Mouse (Mus musculus) CH12.LX (cell line): Measurements from ENCODE around the gene Lats1. TPM values are rescaled to one million over a fixed set of nuclear protein-coding genes. Genes with fewer than 3 reads are reported as not detected.

ENCODE experiments used
- DNase-seq: peaks from one replicate; pipeline ENCODE4 v3.0.0-alpha.2; 2013; ENCODE audit errors: extremely low read depth
- H3K27ac ChIP-seq: 2 replicates; pipeline ENCODE4 v1.5.1; 2012; ENCODE audit warnings: low read depth, mild to moderate bottlenecking, control low read depth, moderate library complexity; ENCODE audit not compliant: insufficient read depth
- H3K27me3 ChIP-seq: replicated peaks from 2 replicates; pipeline ENCODE3; 2012; ENCODE audit warnings: inconsistent platforms
- H3K36me3 ChIP-seq, 2 experiments: replicated peaks in 1 of 2; 2 replicates each; pipeline versions ENCODE3 to v1.6.1; 2012; ENCODE audit warnings: inconsistent platforms in 1 of 2, low read length in 1 of 2, mild to moderate bottlenecking in 1 of 2, mixed read lengths in 1 of 2, moderate library complexity in 1 of 2; ENCODE audit not compliant: control insufficient read depth in 1 of 2, insufficient read depth in 1 of 2
- H3K4me1 ChIP-seq, 2 experiments: 2 replicates each; pipeline ENCODE4 v1.6.1; 2012; ENCODE audit warnings: inconsistent platforms in 1 of 2, moderate library complexity in 1 of 2; ENCODE audit not compliant: insufficient read depth in 2 of 2, control insufficient read depth in 1 of 2
- H3K4me2 ChIP-seq: 2 replicates; pipeline ENCODE4 v1.6.1; 2012; ENCODE audit warnings: low read depth, mild to moderate bottlenecking, control low read depth; ENCODE audit not compliant: poor library complexity, insufficient read depth, severe bottlenecking
- H3K4me3 ChIP-seq, 3 experiments: fragments of 150-350 bp in 1 of 3; sonication (generic) in 1 of 3; replicated peaks in 1 of 3; 2 replicates each; pipeline versions ENCODE3 to v1.5.1; 2011 to 2012; ENCODE audit warnings: low read depth in 2 of 3, low read length in 2 of 3, mild to moderate bottlenecking in 2 of 3, moderate library complexity in 2 of 3, control low read depth in 1 of 3, improper control_type of control experiment in 1 of 3, inconsistent platforms in 1 of 3, mixed read lengths in 1 of 3; ENCODE audit not compliant: poor library complexity in 1 of 3
- H3K79me2 ChIP-seq: replicated peaks from 2 replicates; pipeline ENCODE4 v1.6.1; 2012; ENCODE audit warnings: mild to moderate bottlenecking, moderate library complexity; ENCODE audit not compliant: control insufficient read depth, poor library complexity, insufficient read depth, severe bottlenecking; ENCODE audit errors: extremely low read depth
- H3K9ac ChIP-seq: 2 replicates; pipeline ENCODE4 v1.6.1; 2012; ENCODE audit warnings: low read depth, mild to moderate bottlenecking, control low read depth, moderate library complexity; ENCODE audit not compliant: insufficient read depth
- H3K9me3 ChIP-seq: replicated peaks from 2 replicates; pipeline ENCODE3; 2012; ENCODE audit warnings: low read length, inconsistent platforms, mixed read lengths
- BHLHE40 ChIP-seq: IDR thresholded peaks from 2 replicates; pipeline ENCODE4 v1.6.1; 2011; ENCODE audit warnings: mild to moderate bottlenecking, low read depth, low read length, improper control_type of control experiment
- CHD1 ChIP-seq: IDR thresholded peaks from 2 replicates; pipeline ENCODE4 v1.6.1; 2012; ENCODE audit warnings: low read depth, low read length, improper control_type of control experiment, inconsistent platforms
- CHD2 ChIP-seq: IDR thresholded peaks from 2 replicates; pipeline ENCODE4 v1.6.1; 2011; ENCODE audit warnings: low read length, improper control_type of control experiment
- CTCF ChIP-seq, 2 experiments: IDR thresholded peaks in 1 of 2; conservative IDR thresholded peaks in 1 of 2; 2 replicates each; pipeline ENCODE4 v1.5.1; 2011 to 2012; ENCODE audit warnings: low read depth in 2 of 2, low read length in 2 of 2, improper control_type of control experiment in 1 of 2, inconsistent platforms in 1 of 2, mild to moderate bottlenecking in 1 of 2, moderate library complexity in 1 of 2
- E2F4 ChIP-seq: IDR thresholded peaks from 2 replicates; pipeline ENCODE4 v1.6.1; 2011; ENCODE audit warnings: low read depth, low read length, improper control_type of control experiment; ENCODE audit not compliant: insufficient replicate concordance
- ELF1 ChIP-seq: IDR thresholded peaks from 2 replicates; pipeline ENCODE4 v1.6.1; 2014; ENCODE audit warnings: low read depth, mild to moderate bottlenecking, inconsistent platforms, low read length, improper control_type of control experiment
- EP300 ChIP-seq: IDR thresholded peaks from 2 replicates; pipeline ENCODE4 v1.6.1; 2011; ENCODE audit warnings: low read length, improper control_type of control experiment
- ETS1 ChIP-seq: conservative IDR thresholded peaks from 2 replicates; pipeline ENCODE4 v1.6.1; 2012; ENCODE audit warnings: low read depth, mild to moderate bottlenecking, inconsistent platforms, low read length, improper control_type of control experiment, moderate library complexity
- GABPA ChIP-seq: IDR thresholded peaks from 2 replicates; pipeline ENCODE4 v1.6.1; 2012; ENCODE audit warnings: low read depth, low read length, improper control_type of control experiment, inconsistent platforms; ENCODE audit not compliant: insufficient replicate concordance
- HCFC1 ChIP-seq: IDR thresholded peaks from 2 replicates; pipeline ENCODE4 v1.6.1; 2012; ENCODE audit warnings: low read depth, mild to moderate bottlenecking, inconsistent platforms, low read length, improper control_type of control experiment
- IRF4 ChIP-seq: IDR thresholded peaks from 2 replicates; pipeline ENCODE4 v1.6.1; 2014; ENCODE audit warnings: low read depth, mild to moderate bottlenecking, inconsistent platforms, low read length, improper control_type of control experiment
- JUN ChIP-seq: IDR thresholded peaks from 2 replicates; pipeline ENCODE4 v1.6.1; 2011; ENCODE audit warnings: low read depth, mild to moderate bottlenecking, low read length, improper control_type of control experiment, moderate library complexity; ENCODE audit not compliant: insufficient read depth
- JUND ChIP-seq: conservative IDR thresholded peaks from 2 replicates; pipeline ENCODE4 v1.6.1; 2011; ENCODE audit warnings: low read depth, low read length, improper control_type of control experiment
- KAT2A ChIP-seq: IDR thresholded peaks from 2 replicates; pipeline ENCODE4 v1.6.1; 2012; ENCODE audit warnings: low read length, improper control_type of control experiment, inconsistent platforms; ENCODE audit not compliant: insufficient replicate concordance
- MAFK ChIP-seq: IDR thresholded peaks from 2 replicates; pipeline ENCODE4 v1.6.1; 2011; ENCODE audit warnings: low read length, improper control_type of control experiment; ENCODE audit not compliant: insufficient replicate concordance
- MAX ChIP-seq: IDR thresholded peaks from 2 replicates; pipeline ENCODE4 v1.6.1; 2011; ENCODE audit warnings: low read length, improper control_type of control experiment
- MAZ ChIP-seq: IDR thresholded peaks from 2 replicates; pipeline ENCODE4 v1.6.1; 2012; ENCODE audit warnings: low read depth, mild to moderate bottlenecking, inconsistent platforms, low read length, improper control_type of control experiment, moderate library complexity
- MEF2A ChIP-seq: IDR thresholded peaks from 2 replicates; pipeline ENCODE4 v1.6.1; 2014; ENCODE audit warnings: low read depth, mild to moderate bottlenecking, inconsistent platforms, low read length, improper control_type of control experiment, borderline replicate concordance
- MXI1 ChIP-seq: IDR thresholded peaks from 2 replicates; pipeline ENCODE4 v1.6.1; 2011; ENCODE audit warnings: mild to moderate bottlenecking, low read depth, low read length, improper control_type of control experiment
- MYC ChIP-seq: IDR thresholded peaks from 2 replicates; pipeline ENCODE4 v1.6.1; 2011; ENCODE audit warnings: low read depth, mild to moderate bottlenecking, improper control_type of control experiment, low read length
- NELFE ChIP-seq: IDR thresholded peaks from 2 replicates; pipeline ENCODE4 v1.6.1; 2011; ENCODE audit warnings: low read depth, low read length, improper control_type of control experiment
- NRF1 ChIP-seq: IDR thresholded peaks from 2 replicates; pipeline ENCODE4 v1.6.1; 2014; ENCODE audit warnings: low read depth, mild to moderate bottlenecking, inconsistent platforms, low read length, improper control_type of control experiment, moderate library complexity
- PAX5 ChIP-seq: IDR thresholded peaks from 2 replicates; pipeline ENCODE4 v1.6.1; 2012; ENCODE audit warnings: low read length, inconsistent platforms, mixed read lengths
- POLR2A ChIP-seq: IDR thresholded peaks from 2 replicates; pipeline ENCODE4 v1.6.1; 2011; ENCODE audit warnings: low read depth, mild to moderate bottlenecking, improper control_type of control experiment, low read length
- POLR2AphosphoS2 ChIP-seq: IDR thresholded peaks from 2 replicates; pipeline ENCODE4 v1.6.1; 2011; ENCODE audit warnings: low read depth, low read length, improper control_type of control experiment
- RAD21 ChIP-seq: IDR thresholded peaks from 2 replicates; pipeline ENCODE4 v1.6.1; 2011; ENCODE audit warnings: low read depth, mild to moderate bottlenecking, low read length, improper control_type of control experiment, moderate library complexity
- RCOR1 ChIP-seq: conservative IDR thresholded peaks from 2 replicates; pipeline ENCODE4 v1.6.1; 2012; ENCODE audit warnings: low read depth, mild to moderate bottlenecking, inconsistent platforms, low read length, improper control_type of control experiment
- SIN3A ChIP-seq: IDR thresholded peaks from 2 replicates; pipeline ENCODE4 v1.6.1; 2012; ENCODE audit warnings: low read length, improper control_type of control experiment, inconsistent platforms
- SMC3 ChIP-seq: IDR thresholded peaks from 2 replicates; pipeline ENCODE4 v1.6.1; 2011; ENCODE audit warnings: low read depth, low read length, improper control_type of control experiment
- TBP ChIP-seq: conservative IDR thresholded peaks from 2 replicates; pipeline ENCODE4 v1.6.1; 2011; ENCODE audit warnings: low read depth, low read length, improper control_type of control experiment
- TCF12 ChIP-seq: IDR thresholded peaks from 2 replicates; pipeline ENCODE4 v1.6.1; 2014; ENCODE audit warnings: low read depth, mild to moderate bottlenecking, inconsistent platforms, low read length, improper control_type of control experiment
- UBTF ChIP-seq: IDR thresholded peaks from 2 replicates; pipeline ENCODE4 v1.6.1; 2012; ENCODE audit warnings: low read depth, mild to moderate bottlenecking, inconsistent platforms, low read length, improper control_type of control experiment, moderate library complexity
- USF1 ChIP-seq: IDR thresholded peaks from 2 replicates; pipeline ENCODE4 v1.6.1; 2014; ENCODE audit warnings: low read depth, mild to moderate bottlenecking, inconsistent platforms, low read length, improper control_type of control experiment
- USF2 ChIP-seq: conservative IDR thresholded peaks from 2 replicates; pipeline ENCODE4 v1.6.1; 2011; ENCODE audit warnings: low read depth, low read length, improper control_type of control experiment
- ZC3H11A ChIP-seq: IDR thresholded peaks from 2 replicates; pipeline ENCODE4 v1.6.1; 2012; ENCODE audit warnings: low read depth, mild to moderate bottlenecking, inconsistent platforms, low read length, improper control_type of control experiment
- ZKSCAN1 ChIP-seq: IDR thresholded peaks from 2 replicates; pipeline ENCODE4 v1.6.1; 2012; ENCODE audit warnings: low read depth, inconsistent platforms, low read length, improper control_type of control experiment, borderline replicate concordance
- ZMIZ1 ChIP-seq: IDR thresholded peaks from 2 replicates; pipeline ENCODE4 v1.6.1; 2012; ENCODE audit warnings: low read depth, mild to moderate bottlenecking, inconsistent platforms, low read length, improper control_type of control experiment
- ZNF384 ChIP-seq: IDR thresholded peaks from 2 replicates; pipeline ENCODE4 v1.6.1; 2012; ENCODE audit warnings: low read depth, low read length, improper control_type of control experiment, inconsistent platforms
- dilution Hi-C: fragments of 300-500 bp; cut with MboI; formaldehyde crosslinking; loops from 2 replicates; pipeline ENCODE4 v1.14.3; 2020; ENCODE audit warnings: low sequenced_read_pairs; ENCODE audit not compliant: extremely low pct_unique_long_range_greater_than_20kb, extremely low pct_ligation_motif_present
- in situ Hi-C: fragments of 300-500 bp; cut with MboI; formaldehyde crosslinking; loops from 3 replicates; pipeline ENCODE4 v1.14.3; 2019; ENCODE audit warnings: low sequenced_read_pairs, low pct_ligation_motif_present, low pct_unique_long_range_greater_than_20kb, mixed read lengths
- polyA plus RNA-seq: library from polyadenylated mRNA; unstranded; fragments of >175 nt; gene quantifications from 2 replicates; pipeline ENCODE4 v1.2.1, GENCODE M21; 2012; ENCODE audit warnings: low read depth; ENCODE audit not compliant: insufficient read length
- total RNA-seq, 2 experiments: library from RNA; depleted of rRNA; stranded (reverse); fragments of 300-350 nt in 1 of 2; fragments of >200 nt in 1 of 2; gene quantifications; 2 replicates each; pipeline ENCODE4 v1.2.3; 2012 to 2014

Gene Lats1
- total and polyA plus RNA-seq, 3 experiments, result 8.5 to 13.4 (median 12.3) TPM

DNA sequence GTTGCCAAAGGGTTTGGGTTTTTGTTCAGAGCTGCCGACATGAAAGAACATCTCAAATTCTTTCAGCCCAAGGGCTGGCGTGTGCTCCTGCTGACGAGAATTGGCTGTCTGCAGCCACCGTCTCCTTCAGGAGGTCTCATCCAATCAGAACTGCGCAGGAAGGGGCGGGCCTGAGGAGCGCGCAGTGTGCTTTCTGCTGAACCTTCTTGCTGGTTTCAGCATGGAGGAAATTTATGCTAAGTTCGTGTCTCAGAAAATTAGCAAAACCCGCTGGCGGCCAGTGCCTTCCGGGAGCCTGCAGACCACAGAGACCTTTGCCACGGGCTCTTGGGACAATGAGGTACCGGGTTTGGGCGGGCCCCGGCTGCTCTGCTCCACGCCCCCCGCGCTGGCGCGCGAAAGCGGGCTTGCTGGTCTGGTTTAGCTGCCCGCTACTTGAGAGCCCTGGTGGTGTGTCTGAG is 13.6 kb upstream of the Lats1 start, which contains the start of gene Nup43:
TSS of gene Nup43 (plus strand) at position 162 of the 461 bp plus-strand sequence.
- H3K9me3 ChIP-seq, result no peaks in the 10 kb centered on the region
- H3K36me3 ChIP-seq, result peaks cover 18 to 31% of the 10 kb centered on the region in 2 experiments
- in situ Hi-C loops (no loop called here), dilution Hi-C loops (no loop called here)
- peaks cover 3 to 14% of the 10 kb centered on the region in 2 experiments; a peak in 2 of 4 replicates for H3K4me1 ChIP-seq
- TF ChIP-seq TBP, result peak; percentile 67
- TF ChIP-seq POLR2A, result peak; percentile 82
- no peak; the same call in 1 of the 2 replicates for TF ChIP-seq JUND
- TF ChIP-seq IRF4, result 0 out of 2 replicates have a peak, but pooled peaks have one; percentile 11
- no peak for TF ChIP-seq CTCF (conservative IDR thresholded peaks at IDR 0.05 in 1 of 2, IDR thresholded peaks at IDR 0.05 in 1 of 2; ENCODE audit: low read depth in 2 of 2, low read length in 2 of 2)
- no peak; the same call in 1 of the 2 replicates for TF ChIP-seq BHLHE40
- peak; percentile 82 for TF ChIP-seq POLR2AphosphoS2
- TF ChIP-seq JUN, result no peak
- TF ChIP-seq ZKSCAN1, result no peak
- peak; percentile 38; the same call in 1 of the 2 replicates for TF ChIP-seq MAZ
- TF ChIP-seq NELFE, result peak; percentile 73; the same call in 1 of the 2 replicates
- no peak for TF ChIP-seq USF2
- no peak for TF ChIP-seq USF1
- TF ChIP-seq ZNF384, result peak; percentile 24; the same call in 1 of the 2 replicates
- peak; percentile 81 for TF ChIP-seq TCF12
- TF ChIP-seq NRF1, result peak; percentile 68
- no peak for TF ChIP-seq RAD21
- TF ChIP-seq ETS1, result no peak
- TF ChIP-seq ZC3H11A, result no peak
- peak; percentile 78; the same call in 1 of the 2 replicates for TF ChIP-seq ELF1
- TF ChIP-seq UBTF, result no peak
- 0 out of 2 replicates have a peak, but pooled peaks have one; percentile 15 for TF ChIP-seq MAFK
- TF ChIP-seq CHD1, result no peak
- no peak for TF ChIP-seq RCOR1
- peak; percentile 57; the same call in 1 of the 2 replicates for TF ChIP-seq MEF2A
- TF ChIP-seq MYC, result peak; percentile 92
- TF ChIP-seq ZMIZ1, result peak; percentile 84
- TF ChIP-seq SIN3A, result peak; percentile 96
- TF ChIP-seq MAX, result peak; percentile 87
- TF ChIP-seq SMC3, result no peak
- peak; percentile 88 for TF ChIP-seq HCFC1
- peak; percentile 96 for TF ChIP-seq MXI1
- peak; percentile 70 for TF ChIP-seq CHD2
- no peak for TF ChIP-seq PAX5
- no peak for TF ChIP-seq EP300
- TF ChIP-seq GABPA, result no peak
- peak; percentile 76; the same call in 1 of the 2 replicates for TF ChIP-seq E2F4
- TF ChIP-seq KAT2A, result peak; percentile 83; the same call in 1 of the 2 replicates
- peak within 1 kb of the TSS; percentile 69 for H3K27ac ChIP-seq
- peak within 1 kb of the TSS; percentile 85 for H3K4me2 ChIP-seq
- no peaks in the 10 kb centered on the region for H3K27me3 ChIP-seq
- peak within 1 kb of the TSS; percentile 92 for H3K9ac ChIP-seq
- peaks cover 24% of the 10 kb centered on the region for H3K79me2 ChIP-seq
- peak; percentile 89 for DNase-seq
- peak within 1 kb of the TSS; percentile 73 to 77 (median 76) for H3K4me3 ChIP-seq
